Mouse (Mus musculus) forelimb bud, embryonic 11.5 days (tissue): ENCODE measurements around the gene Cryga.
"Not testable (repeated sequence)": the region's sequence is repeated elsewhere in the genome, so short reads cannot be mapped to it uniquely, and the experiment has no call there.

Source experiments
- DNase-seq: peaks from one replicate; pipeline ENCODE4 v3.0.0-alpha.2; 2012; ENCODE audit warnings: low read depth, low spot score

The Cryga gene

DNA sequence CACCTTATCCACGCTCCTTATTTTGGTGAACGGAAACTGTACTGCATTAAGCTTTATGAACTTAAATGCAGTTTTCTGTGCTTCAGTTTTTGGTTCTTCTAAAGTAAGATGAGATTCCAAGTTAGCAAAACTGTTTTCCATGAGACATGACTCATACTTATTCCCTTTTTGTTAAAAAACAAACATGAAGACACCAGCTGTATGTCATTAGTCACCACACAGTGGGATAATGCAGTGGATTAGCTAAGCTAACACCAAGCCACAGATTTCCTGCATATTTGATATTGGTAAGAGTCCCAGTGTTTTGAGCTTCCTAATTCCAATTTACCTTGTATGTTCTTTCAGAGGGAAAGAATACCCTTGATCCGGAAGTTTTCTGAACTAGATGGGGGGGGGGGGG, 11.6 kb downstream of the Cryga start:
- DNase-seq, result no peak

DNA sequence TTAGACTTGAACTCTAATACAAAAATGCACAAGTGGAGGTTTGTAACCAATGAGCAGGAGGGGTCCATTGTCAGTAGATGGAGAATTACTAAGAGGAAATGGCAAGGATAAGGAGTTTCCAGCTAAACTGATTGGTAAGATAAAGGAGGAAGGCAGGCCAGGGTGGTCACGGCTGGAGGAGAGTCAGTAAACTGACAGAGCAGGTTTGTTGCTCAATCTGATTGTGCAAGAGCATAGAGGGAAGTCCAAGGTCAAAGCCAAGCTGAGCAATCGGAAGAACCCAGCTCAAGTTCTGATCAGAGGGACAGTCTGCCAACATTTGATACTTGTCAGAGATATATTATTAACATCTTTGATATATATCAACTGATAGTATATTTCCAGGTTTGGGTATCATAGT, 12.8 kb downstream of the Cryga start:
- no peak for DNase-seq

DNA sequence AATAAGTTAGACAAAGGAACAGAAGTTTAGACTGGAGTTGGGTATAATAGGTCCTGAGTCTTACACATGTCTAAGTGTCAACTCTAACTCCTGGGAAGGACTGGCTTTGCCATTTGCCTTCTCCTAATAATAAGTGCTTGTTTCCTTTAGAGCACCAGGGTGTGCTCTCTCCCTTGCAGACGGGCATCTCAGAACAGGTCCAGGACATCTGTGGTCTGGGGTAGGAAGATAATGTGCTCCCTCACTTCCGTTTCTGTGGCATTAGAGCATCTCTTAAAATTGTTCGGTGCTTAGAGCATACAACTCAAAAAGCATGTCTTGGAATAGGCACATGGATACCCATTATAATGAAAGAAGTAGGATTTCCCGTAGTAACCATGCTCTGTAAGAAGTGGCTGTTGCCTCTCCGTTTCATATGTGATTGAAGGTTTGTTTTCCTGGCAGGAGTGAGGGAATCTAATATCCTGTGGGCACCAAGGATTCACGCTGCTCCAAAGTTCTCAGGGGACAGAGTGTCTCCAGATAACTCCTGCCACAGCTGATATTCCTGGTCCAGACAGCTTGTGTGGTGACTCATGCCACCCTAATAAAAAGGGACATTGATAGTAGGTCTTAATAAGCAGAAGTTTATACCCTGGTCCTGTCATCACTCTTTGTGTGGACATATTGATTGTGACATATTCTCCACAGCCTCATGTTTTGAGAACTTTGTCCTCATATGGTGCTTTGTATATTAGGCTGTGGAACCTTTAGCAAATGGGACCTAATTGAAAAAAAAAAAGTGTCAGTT, 14.4 kb downstream of the Cryga start:
- no peak for DNase-seq

DNA sequence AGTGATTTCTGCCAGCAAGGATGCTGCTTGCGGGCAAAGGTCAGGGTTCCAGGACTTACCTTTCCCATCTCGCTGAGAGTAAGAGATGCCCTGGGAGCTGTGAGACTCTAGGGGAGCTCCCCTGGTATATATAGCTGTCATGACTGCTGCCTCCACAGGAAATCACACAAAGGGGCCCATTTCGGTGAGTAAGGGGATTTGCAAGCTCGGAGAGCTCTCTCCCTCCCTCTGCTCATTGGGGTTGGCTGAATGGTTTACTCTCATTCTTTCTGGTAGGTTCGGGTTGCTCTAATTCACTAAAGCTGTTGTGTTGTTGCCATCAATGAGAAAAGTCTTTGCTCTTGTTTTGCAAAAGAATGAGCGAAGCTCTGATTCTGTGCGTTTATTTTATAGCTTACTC, 21.0 kb downstream of the Cryga start, which contains the start of gene Crygb:
Gene Crygb, minus strand, starts transcription at position 101 of the 400 bp plus-strand sequence.
- DNase-seq, result no peak

DNA sequence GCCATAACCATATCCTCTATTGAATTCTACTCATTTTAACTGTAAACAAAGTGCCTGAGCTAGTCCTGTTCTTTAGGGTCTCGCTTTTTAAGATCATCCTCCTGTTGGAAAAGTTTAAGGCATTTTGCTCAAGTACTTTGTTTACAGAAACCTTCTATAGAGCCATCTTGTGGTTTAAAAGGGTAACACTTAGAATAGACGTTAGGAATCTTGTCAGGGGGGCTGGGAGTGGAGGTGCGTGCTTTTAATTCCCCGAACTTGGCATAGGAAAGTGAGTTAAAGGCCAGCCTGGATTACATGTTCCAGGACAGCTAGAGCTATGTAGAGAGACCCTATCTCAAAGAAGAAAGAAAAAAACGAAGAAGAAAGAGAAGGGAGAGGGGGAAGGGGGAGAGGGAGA, 27.6 kb downstream of the Cryga start:
- DNase-seq, result no peak

DNA sequence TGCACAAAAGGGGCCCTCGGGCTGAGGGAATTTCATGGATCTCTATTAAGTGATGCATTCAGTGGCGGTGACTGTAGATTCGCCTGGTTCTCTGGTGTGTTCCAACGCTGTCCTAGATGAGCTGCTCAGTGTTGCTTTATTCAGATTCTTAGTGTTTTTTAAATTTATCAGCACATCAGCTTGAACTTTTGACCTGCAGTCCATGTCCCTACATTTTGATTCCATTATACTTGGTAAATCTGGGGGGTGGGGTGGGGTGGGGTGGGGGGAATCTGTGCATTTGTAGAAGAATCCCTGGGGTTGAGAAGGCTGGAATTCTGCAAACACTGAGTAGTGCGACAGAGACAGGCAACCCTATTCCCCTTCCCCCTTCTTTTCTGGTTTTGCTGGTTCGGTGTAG, 29.6 kb downstream of the Cryga start, which contains the start of gene Crygc:
Gene Crygc, minus strand, starts transcription at position 101 of the 400 bp plus-strand sequence.
- no peak for DNase-seq

DNA sequence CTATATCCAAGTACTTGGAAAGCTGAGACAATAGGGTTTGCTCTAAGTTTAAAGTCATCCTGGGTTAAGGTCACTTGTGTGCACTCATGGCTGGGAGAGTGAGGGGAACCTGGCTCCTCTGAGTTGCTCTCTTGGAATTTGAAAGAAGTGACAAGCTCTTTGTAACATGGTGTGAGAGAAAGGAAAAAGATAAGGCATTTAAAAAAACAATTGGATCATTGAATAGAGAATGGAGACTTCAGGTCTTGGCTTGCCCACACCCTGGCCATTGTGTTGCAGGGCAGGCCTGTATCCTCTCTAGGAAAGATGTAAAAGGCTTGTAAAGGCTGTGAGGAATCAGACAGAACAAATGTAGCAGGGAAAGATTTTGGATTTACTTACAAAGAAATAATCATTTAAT, 35.3 kb downstream of the Cryga start:
- no peak for DNase-seq

DNA sequence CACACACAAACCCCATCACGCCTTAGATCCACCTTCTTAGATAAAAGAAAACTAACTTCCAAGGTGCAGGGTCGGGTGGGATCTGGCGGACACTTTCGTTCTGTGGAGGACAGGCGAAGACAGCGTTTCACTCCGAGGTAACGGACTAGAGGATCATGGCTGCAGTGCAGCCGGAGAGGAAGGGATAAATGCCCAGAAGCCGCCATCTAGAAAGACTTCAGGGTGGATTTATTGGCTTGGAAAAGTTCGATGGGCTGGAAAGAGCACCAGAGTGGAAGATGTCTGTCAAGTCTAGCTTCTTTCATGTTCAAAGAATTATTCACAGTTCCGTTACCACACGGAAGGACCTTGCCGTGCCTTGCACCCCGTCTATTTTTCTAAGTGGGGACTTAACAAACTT, 39.0 kb downstream of the Cryga start:
- DNase-seq, result no peak

DNA sequence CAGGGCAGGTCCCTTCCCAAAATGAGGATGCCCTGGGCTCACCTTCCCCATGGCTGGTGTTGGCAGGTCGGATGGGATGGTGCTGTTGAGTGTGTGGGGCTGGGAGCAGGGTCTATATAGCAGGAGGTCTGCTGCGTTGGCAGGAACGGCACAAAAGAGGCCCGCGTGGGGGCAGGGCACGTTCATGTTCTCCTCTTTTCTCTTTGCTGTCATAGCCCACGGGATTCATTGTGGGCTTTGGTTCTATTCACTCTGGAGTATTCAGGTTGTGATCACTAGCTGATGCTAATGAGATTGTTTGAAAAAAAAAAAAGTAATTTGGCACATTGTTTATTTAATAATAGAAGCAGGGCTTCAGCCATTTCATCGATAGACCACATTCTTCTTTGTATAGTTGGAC, 39.8 kb downstream of the Cryga start, which contains the start of gene Crygd:
Gene Crygd, minus strand, starts transcription at position 101 of the 400 bp plus-strand sequence.
- no peak for DNase-seq

DNA sequence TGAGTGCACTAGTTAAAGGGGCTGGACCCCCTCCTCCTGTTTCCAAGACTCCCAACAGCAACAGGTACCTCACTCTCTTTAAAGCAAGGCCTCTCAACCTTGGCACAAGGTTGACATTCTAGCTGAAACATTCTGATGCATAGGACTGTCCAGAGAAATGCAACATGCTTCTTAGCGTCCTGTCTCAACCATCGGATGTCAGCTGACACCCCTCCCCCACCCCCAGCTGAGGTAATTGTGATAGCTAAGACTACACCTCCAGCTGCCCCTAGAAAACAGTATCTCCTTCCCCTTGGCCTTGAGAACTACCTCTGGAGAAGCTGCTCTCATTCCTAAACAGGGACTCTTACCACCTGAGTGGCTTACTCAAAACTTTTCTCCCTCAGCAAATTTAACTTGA, 51.0 kb downstream of the Cryga start:
- no peak for DNase-seq

DNA sequence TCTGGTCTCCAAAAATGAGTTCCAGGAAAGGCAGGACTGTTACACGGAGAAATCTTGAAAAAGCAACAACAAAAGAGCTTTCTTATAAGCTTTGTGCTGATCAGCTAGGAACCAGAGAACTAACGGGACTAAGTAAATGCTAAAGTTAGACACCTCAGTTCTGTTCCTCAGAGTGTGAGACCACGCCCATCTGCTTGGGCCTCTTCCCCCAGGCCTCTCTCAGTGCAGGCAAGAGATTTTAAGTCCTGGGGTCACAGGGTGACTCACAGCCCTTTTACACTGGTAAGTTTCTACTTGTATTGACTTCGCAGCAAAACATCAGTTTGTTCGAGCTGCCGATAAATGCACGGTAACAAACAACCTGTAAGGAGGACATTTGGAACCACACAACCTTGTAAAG, 51.5 kb downstream of the Cryga start:
- DNase-seq, result no peak

DNA sequence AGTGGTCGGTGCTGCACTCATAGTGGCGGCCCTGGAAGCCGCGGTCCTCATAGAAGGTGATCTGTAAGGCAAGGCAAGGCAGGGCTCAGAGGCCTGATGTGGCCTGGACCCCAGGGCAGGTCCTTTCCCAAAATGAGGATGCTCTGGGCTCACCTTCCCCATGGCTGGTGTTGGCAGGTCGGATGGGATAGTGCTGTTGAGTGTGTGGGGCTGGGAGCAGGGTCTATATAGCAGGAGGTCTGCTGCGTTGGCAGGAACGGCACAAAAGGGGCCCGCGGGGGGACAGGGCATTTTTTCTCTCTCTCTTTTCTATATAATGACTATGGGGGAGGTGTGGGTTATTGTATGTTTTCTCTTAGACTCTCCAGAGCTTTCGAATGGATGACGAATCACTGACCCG, 52.2 kb downstream of the Cryga start, which contains the start of gene Cryge:
Gene Cryge, minus strand, starts transcription at position 198 of the 400 bp plus-strand sequence.
- not testable (repeated sequence) for DNase-seq
